Mouse (Mus musculus) adrenal gland, adult 8-10 months (tissue): ENCODE data around the gene Sept12. TPM values are rescaled to one million over a fixed set of nuclear protein-coding genes. Genes with fewer than 3 reads are reported as not detected.

Experiments used
- DNase-seq: peaks from one replicate; pipeline ENCODE4 v3.0.0; 2022
- total RNA-seq, 4 experiments: library from RNA; stranded (reverse); gene quantifications; 2 replicates each; pipeline ENCODE4 v1.2.4; 2022

The Sept12 gene
- total RNA-seq, 4 experiments from 2014 or later, result not detected

DNA sequence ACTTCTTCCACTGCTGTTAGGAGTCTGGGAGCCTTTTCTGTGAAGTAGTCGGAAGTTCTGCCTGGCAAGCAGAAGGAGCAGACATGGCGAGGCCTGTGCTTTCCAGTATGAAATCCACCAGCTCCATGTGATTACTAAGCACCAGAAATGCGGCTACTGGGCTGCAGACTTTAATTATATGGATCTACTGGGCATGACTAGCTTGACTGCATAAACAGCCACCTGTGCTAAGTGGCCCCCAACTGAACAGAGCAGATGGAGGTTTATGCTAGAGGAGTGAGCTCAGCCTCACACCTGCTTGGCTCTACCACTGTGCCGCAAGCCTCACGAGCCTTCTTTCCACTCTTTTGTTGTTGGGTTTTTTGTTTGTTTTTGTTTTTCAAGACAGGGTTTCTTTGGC is 23.1 kb downstream of the Sept12 start:
- DNase-seq, result no peak

DNA sequence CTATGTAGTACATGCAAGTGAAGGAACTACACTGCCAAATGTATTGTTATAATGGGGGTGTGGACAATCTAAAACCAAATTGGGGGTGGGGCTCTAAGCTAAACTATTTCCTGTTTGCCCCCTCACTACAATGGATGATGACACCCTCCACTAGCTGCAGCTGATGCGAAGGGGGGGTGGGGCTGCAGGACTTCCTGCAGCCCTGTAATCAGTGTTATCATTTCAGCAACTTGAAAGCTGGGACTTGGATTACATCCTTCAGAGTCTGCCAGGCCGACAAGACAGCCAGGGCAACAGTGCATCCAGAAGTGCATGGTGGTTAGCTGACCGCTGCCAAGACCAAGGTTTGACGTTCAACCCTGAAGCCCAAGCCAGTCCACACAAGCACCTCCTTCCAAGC is 26.0 kb downstream of the Sept12 start:
- no peak for DNase-seq

DNA sequence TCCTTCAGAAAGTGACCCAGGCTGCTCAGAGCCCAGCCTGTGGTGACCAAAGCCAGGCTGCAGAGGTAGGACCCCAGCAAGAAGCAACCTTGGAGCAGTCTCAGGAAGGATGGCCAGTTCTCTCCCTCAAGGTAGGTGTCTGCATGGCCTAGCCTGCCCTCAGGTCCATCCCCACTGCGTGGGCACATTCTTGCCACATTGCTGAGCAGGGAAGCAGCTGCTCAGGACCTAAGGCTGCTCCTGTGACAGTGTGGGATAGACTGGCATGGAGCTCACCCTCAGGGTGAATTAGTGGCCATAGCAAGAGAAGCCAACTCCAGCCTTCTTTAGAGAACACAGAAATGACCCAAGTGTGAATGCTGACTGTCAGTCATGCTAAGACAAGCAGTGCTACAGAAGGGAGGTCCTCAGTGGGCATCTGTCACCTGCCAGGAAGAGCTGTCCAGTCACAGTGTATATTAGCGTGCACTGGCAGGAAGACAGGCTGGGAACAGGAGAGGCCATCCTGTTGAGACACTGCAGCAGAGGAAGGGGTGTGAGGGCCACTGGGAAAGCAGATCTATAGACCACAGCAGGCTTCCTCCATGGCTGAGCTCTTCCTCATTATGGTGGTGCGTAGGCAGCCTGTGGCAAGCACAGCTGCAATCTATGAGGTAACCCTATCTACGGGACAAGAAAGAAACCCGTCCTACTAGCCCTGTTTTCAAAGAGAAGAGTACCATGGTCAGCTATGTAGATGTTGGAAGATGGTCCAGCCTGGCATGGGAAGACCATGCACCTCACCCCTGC is 28.4 kb downstream of the Sept12 start:
- DNase-seq, result no peak

DNA sequence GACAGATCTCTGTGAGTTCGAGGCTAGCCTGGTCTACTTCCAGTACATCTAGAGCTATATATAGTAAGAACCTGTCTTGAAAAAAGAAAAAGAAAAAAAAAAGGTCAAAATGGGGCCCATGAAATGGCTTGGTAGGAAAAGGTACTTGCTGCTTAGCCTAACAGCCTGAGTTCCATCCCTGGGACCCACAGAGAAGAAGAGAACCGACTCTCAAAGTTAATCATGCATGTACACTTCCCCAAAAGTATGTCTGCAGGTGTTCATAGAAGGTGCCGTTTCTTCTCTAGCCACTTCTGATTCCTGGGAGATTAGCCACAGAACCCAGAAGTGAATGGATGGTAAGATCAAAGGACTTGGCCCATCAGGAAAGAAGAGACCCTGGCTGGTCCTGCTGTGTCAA is 29.2 kb downstream of the Sept12 start:
- no peak for DNase-seq

DNA sequence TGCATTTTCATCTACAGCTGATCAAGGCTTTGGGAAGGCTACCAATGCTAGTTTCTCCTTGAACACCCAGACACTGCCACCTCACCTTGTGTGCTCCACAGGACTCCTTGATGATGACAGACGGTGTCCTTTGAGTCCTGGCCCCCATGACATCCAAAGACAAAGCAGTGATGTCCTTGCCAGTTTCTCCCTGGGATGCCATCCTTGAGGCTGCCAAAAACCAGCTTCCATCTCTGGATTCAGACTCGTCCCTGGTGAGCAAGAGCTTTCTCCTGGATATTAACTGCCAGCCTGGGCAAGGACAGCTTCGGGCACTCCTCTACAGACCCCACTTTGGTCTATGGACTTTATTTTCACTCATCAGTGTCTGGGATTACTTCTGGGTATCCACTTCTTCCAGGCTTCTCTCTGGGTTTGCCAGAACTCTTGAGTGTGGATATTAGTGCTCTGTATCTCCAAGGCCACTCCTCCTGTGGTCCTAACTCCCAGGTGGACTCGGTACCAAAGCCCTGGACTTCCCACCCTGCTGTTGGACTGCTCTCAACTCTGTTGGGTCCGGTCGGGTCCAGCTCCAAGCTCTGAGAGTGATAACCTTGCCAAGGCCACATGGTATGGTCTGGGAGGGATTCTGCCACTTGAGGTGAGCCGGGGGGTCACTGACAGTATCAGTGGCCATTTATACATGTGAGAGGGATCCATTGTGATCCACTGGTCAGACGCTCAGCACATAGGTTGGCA is 32.1 kb downstream of the Sept12 start:
- DNase-seq, result no peak

DNA sequence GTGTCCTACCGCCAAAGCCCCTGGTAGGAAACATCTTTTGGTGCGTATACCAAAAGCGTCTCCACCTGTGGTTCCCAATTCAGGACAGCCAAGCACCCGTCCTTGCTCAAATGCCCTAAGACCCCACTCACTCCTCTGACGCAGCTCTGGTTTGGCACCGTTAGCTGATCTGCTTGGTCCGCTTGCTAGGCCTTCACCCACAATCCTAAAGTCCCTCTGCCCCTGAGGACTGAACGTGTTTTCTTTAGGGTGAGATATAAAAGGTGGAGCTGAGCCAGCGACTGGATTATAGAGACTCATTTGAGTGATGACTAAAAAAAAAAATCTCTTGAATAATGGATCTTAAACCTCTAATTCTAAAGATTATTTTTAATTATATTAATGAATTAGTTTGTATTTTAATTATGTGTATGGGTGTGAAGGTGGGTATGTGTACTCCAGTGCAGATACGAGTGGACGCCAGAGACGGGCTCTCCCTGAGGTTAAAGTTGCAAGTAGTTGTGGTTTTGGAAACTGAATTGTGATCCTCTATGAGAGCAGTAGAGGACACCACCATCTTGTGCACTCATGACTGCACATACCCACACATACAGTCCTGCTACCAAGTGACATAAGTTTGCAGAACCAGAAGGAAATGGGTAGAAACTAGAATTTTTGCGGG is 32.8 kb downstream of the Sept12 start:
- DNase-seq, result no peak

DNA sequence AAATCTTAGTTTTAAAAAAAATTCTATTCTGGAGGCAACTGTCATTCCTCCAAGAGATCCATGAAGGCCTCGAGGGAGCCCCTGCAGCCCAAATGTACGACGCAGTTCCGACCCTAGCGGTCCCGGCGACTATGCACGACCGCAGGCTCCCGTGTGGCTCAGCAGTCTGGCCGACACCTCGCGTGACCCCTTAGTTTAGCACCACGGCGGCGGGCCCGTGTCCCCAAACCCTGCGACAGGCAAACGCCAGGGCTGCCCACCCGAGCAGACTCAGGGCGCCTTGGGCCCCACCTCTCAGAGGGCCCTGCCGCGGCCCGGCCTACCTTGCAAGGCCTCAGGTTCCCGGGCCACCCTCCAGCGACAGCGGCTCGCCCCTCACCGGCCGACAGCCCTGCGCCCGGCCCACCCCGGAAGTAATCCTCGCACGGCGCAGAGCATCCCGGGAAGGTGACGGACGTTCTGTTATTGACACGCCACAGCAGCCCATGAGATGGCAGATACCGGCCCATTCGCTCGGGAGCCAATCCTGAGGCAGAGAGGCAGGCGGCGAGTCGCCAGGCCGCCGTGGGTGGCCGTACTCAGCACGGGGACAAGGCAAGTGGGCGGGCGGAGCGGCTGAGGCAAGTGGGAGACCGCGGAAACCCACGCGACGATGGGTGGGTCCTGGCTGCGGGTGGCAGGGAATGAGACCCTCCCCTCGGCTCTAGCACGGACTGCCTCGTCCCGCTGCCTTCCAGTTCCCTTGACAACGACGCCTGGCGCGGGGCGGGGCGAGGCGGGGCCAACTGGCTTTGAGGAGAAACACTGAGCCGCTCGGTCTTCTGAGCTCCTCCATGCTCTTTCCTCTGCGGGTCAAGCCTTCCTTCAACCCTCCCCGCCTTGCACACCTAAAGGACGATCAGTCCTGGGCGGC is 33.6 kb downstream of the Sept12 start, which contains the start of gene Anks3:
Gene Anks3 (minus strand): TSS at position 409 of the 913 bp plus-strand sequence.
- peak; percentile 99 for DNase-seq

DNA sequence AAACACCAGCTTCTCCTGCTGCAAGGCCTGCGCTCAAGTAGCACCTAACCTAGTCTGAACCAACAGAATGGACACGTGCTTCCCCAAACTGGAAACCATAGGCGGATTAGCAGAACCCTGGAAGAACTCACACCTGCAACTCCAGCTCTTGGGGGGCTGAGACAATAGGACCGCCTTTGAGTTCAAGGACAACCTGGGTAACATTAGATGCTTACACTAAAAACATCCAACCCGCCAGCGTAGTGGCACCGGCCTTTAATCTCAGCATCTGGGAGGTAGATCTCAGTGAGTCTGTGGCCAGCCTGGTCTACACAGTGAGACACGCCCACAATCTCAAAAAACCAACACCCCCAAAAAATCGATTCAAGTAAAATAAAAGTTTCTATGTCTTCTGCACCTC is 34.3 kb downstream of the Sept12 start:
- DNase-seq, result no peak

DNA sequence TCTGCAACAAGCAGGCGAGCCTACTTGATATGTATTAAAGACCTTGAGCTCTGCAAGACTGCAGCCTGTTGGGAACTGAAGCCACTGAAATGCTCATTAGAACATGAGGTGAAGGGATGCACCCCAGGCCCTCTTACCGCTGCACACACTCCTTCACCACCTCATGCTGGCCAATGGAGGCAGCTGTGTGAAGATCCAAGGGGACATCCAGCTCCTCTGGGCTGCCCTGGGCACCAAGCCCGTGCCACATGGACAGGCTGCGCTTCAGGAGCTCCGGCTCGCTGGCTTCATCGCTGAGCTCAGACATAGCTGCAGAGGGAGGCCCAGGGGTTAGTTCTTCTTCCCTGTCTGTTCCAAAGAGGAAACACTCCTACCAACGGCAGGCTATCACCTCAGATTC is 37.4 kb downstream of the Sept12 start:
- DNase-seq, result no peak

DNA sequence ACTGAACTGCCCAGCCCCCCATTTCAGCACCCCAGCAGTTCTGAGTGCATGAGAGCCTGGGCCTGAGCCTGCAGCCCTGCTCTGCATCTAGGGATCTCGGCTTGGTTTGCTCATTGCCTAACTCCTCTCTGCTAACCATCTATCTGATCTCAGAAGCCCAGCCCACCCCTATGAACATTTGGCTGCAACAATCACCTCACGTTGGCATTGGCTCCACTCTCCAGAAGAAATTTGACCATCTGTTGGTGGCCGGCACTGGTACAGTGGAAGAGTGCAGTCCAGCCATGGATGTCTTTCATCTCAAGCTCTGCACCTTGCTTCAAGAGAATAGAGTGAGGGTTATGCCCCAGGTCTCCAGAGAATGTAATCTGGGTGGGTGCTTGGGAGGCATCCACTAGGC is 40.2 kb downstream of the Sept12 start:
- no peak for DNase-seq

DNA sequence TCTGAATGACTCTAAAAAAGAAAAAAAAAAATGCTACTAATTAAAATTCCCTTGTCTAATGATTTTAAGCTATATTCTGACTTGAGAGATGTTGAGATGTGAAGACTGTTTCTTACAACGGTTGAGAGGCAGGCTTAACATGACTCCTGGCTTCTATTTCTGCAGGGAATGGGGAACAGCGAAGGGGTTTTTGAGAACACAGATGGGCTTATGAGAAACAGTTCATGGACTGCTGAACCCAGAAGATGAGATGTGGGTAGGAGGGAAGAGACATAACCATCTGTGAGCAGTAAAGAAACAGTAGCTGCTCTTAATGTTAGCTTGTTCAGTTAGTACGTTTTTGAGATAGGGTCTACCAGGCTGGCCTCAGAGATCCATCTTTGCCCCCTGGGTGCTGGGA is 41.0 kb downstream of the Sept12 start:
- no peak for DNase-seq

DNA sequence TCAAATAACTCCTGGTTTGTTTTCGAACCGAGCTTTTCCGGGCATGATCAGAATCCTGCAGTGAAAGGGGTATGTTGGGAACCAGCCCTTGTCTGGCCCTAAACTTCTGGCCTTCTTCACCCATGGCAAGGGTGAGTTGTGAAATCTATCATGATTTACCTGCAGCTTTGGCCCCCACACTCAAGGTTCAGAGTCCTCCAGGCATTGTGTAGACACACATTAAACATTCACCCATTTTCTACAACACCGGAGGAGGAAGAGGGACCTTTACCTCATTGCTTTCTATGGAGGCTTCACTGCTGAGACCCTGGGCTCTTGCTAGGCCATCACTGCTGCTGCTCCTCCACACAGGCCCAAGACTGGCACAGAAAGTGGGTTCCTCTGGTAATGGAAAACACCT is 50.3 kb downstream of the Sept12 start:
- DNase-seq, result no peak

DNA sequence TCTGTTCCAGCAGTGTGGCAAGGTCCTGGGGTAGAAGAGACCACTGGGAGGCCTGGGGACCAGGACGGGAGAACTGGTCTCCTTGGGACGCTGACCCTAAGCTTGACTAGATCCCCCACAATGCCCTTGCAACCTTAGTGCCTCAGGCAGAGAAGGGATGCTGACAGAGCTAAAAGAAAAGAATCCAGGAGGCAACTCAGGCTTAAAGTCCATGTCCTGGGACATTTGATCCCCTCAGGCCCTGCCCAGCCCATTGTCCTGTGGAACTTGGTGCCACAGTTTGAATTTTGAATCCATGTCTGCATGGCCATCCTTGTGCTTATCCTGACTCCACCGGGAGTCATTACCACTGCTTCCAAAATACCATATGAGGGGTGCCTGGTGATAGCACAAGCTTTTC is 51.5 kb downstream of the Sept12 start:
- DNase-seq, result no peak

DNA sequence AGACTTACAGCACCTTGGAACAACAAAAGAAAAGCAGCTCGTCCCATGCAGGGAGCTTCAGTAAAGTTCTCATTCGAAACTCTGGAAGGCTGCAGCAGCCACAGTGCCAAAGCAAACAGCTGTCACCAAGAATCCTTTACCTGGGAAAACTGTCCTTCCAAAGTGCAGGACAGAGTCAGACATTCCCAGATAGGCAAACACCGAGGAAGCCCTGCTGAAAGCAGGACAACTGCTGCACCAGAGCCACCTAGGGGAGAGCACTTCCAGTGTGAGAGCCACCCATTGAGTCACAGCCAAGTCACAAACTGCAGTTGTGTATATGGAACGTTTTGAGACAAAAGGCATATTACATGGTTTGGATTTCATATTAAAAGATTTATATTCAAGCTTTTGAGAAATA is 52.2 kb downstream of the Sept12 start:
- no peak for DNase-seq

DNA sequence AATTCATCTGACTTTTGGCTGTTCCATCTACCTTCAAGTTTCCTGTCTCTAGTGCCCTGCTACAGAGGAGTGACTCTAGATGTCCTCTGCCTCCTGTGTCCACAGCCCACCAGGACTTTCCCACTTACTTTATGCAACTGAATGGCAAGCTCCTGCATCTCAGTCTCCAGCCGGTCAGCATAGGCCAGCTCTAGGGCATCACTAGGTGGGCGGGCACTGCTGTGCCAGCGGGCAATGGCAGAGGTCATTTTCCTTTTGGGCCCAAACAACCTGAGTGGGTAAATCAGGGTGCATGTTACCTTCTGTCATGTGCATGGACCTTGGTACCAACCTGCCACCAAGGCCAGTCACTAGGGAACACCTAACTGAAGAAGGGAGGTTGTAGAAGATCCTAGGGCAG is 54.2 kb downstream of the Sept12 start:
- no peak for DNase-seq

DNA sequence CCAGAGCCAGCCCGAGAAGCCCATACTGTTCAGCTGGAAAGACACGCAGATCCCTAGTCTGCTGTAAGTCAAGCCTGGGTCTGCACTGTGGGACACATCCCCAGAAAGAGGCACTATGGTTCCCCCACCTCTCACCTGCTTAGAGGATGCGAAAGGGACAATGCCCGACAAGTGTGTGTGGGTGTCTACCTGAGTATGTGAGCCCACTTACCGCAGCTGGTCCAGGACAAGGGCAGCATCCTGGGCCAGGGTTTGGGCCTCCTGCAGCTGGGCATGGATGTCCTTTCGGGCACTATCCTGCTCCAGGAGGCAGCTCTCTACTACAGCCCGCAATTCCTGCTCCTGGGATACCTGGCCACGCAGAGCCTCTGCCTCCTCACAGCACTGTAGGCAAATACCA is 54.8 kb downstream of the Sept12 start:
- no peak for DNase-seq

DNA sequence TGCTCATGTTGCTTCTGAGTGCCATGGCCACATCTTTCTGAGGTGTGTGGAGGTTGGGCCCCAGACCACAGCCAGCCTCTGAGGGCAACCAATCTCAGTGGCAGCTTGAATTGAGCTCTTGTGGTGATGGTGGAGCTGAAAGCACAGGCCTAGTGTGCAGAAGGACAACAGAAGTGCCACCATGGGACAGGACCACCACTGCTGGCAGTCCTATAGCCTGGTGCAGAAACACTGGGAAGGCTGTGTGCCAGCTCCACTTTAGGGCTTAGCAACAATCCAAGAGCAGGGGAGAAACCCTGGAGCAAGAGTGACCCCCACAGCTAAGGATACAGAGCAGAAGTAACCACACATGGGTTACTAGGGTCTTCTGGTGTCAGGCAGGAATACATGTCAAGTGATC is 56.6 kb downstream of the Sept12 start:
- DNase-seq, result no peak

DNA sequence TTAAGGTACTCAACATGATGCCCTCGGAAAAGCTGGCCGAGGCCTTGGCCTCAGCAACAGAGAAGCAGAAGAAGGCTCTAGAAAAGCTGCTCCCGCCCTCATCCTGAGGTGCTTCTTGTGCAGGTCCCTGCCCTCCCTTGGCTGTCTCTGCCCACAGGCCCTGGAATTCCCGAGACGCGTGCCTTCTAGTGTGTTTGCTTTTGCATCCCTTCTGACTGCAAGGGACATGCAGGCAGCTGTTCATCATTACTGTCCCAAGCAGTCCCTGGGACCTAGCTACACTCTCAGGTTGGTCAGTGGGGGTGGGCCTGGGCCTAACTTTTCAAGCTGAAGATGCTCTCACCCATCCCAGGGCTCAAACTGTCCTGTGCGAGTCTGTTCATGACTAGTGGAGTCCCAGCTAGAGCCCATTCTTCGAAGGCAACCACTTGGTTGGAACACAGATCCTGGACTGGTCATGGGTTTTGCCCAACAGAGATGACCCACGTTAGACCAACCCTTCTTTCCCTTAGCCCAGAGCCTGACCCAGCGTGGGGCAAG is 57.3 kb downstream of the Sept12 start:
- no peak for DNase-seq

DNA sequence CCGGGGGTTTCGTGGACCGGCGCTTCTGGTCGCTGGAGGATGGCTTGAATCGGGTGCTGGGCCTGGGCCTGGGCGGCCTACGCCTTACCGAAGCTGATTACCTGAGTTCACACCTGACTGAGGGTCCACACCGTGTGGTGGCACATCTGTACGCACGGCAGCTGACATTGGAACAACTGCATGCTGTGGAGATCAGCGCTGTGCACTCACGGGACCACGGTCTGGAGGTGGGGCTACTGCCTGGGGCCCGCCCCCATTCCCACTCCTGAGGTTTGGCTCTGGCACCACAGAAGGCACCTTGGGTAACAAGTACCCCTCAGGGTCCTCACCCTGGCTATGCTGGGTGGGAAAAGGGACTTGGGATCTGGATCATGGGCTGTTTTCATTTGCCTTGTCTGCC is 58.2 kb downstream of the Sept12 start:
- DNase-seq, result peak; percentile 55

DNA sequence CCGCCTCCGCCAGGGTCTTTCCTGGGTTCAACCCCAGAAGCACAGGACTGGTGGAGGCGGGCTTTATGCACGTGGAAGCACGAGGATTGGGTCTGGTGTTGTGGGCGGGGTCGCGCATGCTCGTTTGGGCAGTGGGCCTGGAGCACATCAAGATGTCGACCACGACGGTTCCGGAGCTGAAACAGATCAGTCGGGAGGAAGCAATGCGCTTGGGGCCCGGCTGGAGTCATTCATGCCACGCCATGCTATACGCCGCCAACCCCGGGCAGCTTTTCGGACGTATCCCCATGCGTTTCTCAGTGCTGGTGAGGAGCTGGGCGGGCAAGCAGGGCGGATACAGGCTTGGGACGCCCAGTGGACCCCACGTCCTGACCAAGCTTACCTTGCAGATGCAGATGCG is 58.7 kb downstream of the Sept12 start:
- peak; percentile 94 for DNase-seq

DNA sequence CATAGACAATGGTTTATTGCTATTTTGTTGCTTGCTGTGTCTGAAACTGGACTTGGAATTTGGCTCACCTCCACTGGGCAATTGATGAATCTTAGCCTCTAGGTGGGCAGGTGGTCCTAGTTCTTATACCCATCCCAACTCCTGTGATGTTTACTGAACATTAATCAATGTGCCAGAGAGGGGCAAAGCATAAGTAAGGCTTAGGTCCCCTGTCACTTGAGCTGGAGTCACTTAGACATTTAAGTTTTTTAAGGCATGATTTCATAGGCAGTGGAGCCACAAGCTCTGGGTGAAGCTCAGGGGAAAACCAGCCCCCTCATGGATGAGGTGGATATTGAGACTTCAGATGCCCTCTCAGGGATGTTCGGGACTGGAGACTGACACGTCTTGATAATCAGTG is 59.2 kb downstream of the Sept12 start, which contains the start of gene Nudt16l1:
Gene Nudt16l1 (plus strand): TSS at position 301 of the 400 bp plus-strand sequence.
- DNase-seq, result no peak
